Mouse (Mus musculus): ENCODE measurements around the gene Wdr18.
A peak's percentile ranks its signal among the peaks of the same experiment; 100 is the strongest.
"Not testable (repeated sequence)": the region's sequence is repeated elsewhere in the genome, so short reads cannot be mapped to it uniquely, and the experiment has no call there.

Wdr18 gene

GRCm38 (mm10) chr10:79946752-79947322 is 13.1 kb upstream of the Wdr18 start:
- DNase-seq (ENCODE audit: low spot score) = no peak

- DNase-seq (ENCODE audit: low spot score) = no peak
Measured at GRCm38 (mm10) chr10:79947502-79947901, 12.4 kb upstream of the Wdr18 start.

GRCm38 (mm10) chr10:79949873-79950272 is 10.1 kb upstream of the Wdr18 start:
- DNase-seq (ENCODE audit: low spot score) = no peak

- no peak for DNase-seq (ENCODE audit: low spot score)
Measured at GRCm38 (mm10) chr10:79950661-79951060, 9.3 kb upstream of the Wdr18 start.

GRCm38 (mm10) chr10:79953946-79954345 is 6.0 kb upstream of the Wdr18 start:
- DNase-seq (ENCODE audit: low spot score) = no peak

- no peak for DNase-seq (ENCODE audit: low spot score)
Measured at GRCm38 (mm10) chr10:79955691-79956090, 4.3 kb upstream of the Wdr18 start.

- no peak for DNase-seq (ENCODE audit: low spot score)
Measured at GRCm38 (mm10) chr10:79956643-79957154, 3.3 kb upstream of the Wdr18 start.

- peak; percentile 64 for DNase-seq (ENCODE audit: low spot score)
Measured at GRCm38 (mm10) chr10:79958140-79958816, 1.7 kb upstream of the Wdr18 start.

GRCm38 (mm10) chr10:79959412-79959811 is 540 bp upstream of the Wdr18 start:
- not testable (repeated sequence) for DNase-seq (ENCODE audit: low spot score)

GRCm38 (mm10) chr10:79960671-79961294 is 831 bp downstream of the Wdr18 start:
- no peak for DNase-seq (ENCODE audit: low spot score)

GRCm38 (mm10) chr10:79964727-79965126 is 4.8 kb downstream of the Wdr18 start:
- DNase-seq (ENCODE audit: low spot score) = no peak

- DNase-seq (ENCODE audit: low spot score) = no peak
Measured at GRCm38 (mm10) chr10:79965325-79965724, 5.4 kb downstream of the Wdr18 start.

GRCm38 (mm10) chr10:79966886-79967400 is 7.0 kb downstream of the Wdr18 start:
- no peak for DNase-seq (ENCODE audit: low spot score)

GRCm38 (mm10) chr10:79968181-79968580 is 8.2 kb downstream of the Wdr18 start:
- DNase-seq (ENCODE audit: low spot score) = no peak

GRCm38 (mm10) chr10:79969124-79969568 is 9.2 kb downstream of the Wdr18 start:
- DNase-seq (ENCODE audit: low spot score) = no peak

- no peak for DNase-seq (ENCODE audit: low spot score)
Measured at GRCm38 (mm10) chr10:79970415-79971182, 10.6 kb downstream of the Wdr18 start, which contains the start of gene Grin3b. TSS of gene Grin3b (plus strand) at chr10:79970715.

GRCm38 (mm10) chr10:79971183-79971497 is 11.2 kb downstream of the Wdr18 start:
- DNase-seq (ENCODE audit: low spot score) = no peak

- DNase-seq (ENCODE audit: low spot score) = no peak
Measured at GRCm38 (mm10) chr10:79972831-79973230, 12.9 kb downstream of the Wdr18 start.

- DNase-seq (ENCODE audit: low spot score) = no peak
Measured at GRCm38 (mm10) chr10:79974087-79974486, 14.1 kb downstream of the Wdr18 start.

- DNase-seq (ENCODE audit: low spot score) = no peak
Measured at GRCm38 (mm10) chr10:79974668-79975067, 14.7 kb downstream of the Wdr18 start.

- no peak for DNase-seq (ENCODE audit: low spot score)
Measured at GRCm38 (mm10) chr10:79976071-79976721, 16.2 kb downstream of the Wdr18 start.

- no peak for DNase-seq (ENCODE audit: low spot score)
Measured at GRCm38 (mm10) chr10:79976722-79977107, 16.8 kb downstream of the Wdr18 start.

Measured in layer of hippocampus, adult 9-10 months (tissue).